ENCODE assay signal across 8 mouse cellular contexts in genomic region chr1:189661856-189662255, GRCm38 (mm10). TPM values are rescaled to one million over a fixed set of nuclear protein-coding genes. Genes with fewer than 3 reads are reported as not detected.
DNase-seq lines count a peak whose midpoint lies in the region; ATAC-seq lines count a peak whose summit lies in the region.

No protein-coding gene starts in this region.

- peaks cover 4% of the 10 kb centered on the region; the same call in 1 of the 2 replicates for H3K4me1 ChIP-seq in forebrain, embryonic 14.5 days (ENCODE audit: control insufficient read depth, insufficient read depth, low read length)
- H3K4me1 ChIP-seq in forebrain, embryonic 12.5 days = no peaks in the 10 kb centered on the region
- no peaks in the 10 kb centered on the region for H3K4me1 ChIP-seq in liver, embryonic 11.5 days (replicated peaks; ENCODE audit: control insufficient read depth, insufficient read depth, low read length)
- no peaks in the 10 kb centered on the region for H3K4me1 ChIP-seq in liver, embryonic 12.5 days
- H3K4me1 ChIP-seq in midbrain, embryonic 16.5 days (ENCODE audit: control insufficient read depth, insufficient read depth, low read length) = no peaks in the 10 kb centered on the region

- H3K27ac ChIP-seq in forebrain, embryonic 14.5 days (ENCODE audit: low read depth, low read length) = no peak overlapping the region
- no peak overlapping the region for H3K27ac ChIP-seq in forebrain, embryonic 12.5 days
- H3K27ac ChIP-seq in liver, embryonic 11.5 days (ENCODE audit: low read depth, low read length) = no peak overlapping the region
- no peak overlapping the region for H3K27ac ChIP-seq in liver, embryonic 12.5 days
- no peak overlapping the region for H3K27ac ChIP-seq in midbrain, embryonic 16.5 days (ENCODE audit: low read length)

- DNase-seq in forebrain, embryonic 14.5 days (ENCODE audit: low spot score) = peak; percentile 75
- DNase-seq in liver, embryonic 11.5 days (ENCODE audit: low spot score) = no peak
- DNase-seq in R1 (ENCODE audit: low read depth, low spot score) = peak; percentile 48
- DNase-seq in fibroblast of lung, adult 2 months (ENCODE audit: low read depth) = peak; percentile 36

- H3K36me3 ChIP-seq in forebrain, embryonic 14.5 days (ENCODE audit: control insufficient read depth, insufficient read depth, low read length) = peaks cover 44% of the 10 kb centered on the region
- peaks cover 55% of the 10 kb centered on the region for H3K36me3 ChIP-seq in forebrain, embryonic 12.5 days (replicated peaks)
- peaks cover 14% of the 10 kb centered on the region for H3K36me3 ChIP-seq in liver, embryonic 11.5 days (ENCODE audit: control insufficient read depth, insufficient read depth, low read length)
- H3K36me3 ChIP-seq in liver, embryonic 12.5 days = peaks cover 85% of the 10 kb centered on the region
- no peaks in the 10 kb centered on the region for H3K36me3 ChIP-seq in midbrain, embryonic 16.5 days (ENCODE audit: control insufficient read depth, insufficient read depth, low read length)

- H3K27me3 ChIP-seq in forebrain, embryonic 14.5 days (replicated peaks; ENCODE audit: control insufficient read depth, insufficient read depth, low read length) = no peaks in the 10 kb centered on the region
- no peaks in the 10 kb centered on the region for H3K27me3 ChIP-seq in forebrain, embryonic 12.5 days
- no peaks in the 10 kb centered on the region for H3K27me3 ChIP-seq in liver, embryonic 11.5 days (replicated peaks; ENCODE audit: control insufficient read depth, insufficient read depth, low read length)
- H3K27me3 ChIP-seq in liver, embryonic 12.5 days (replicated peaks) = no peaks in the 10 kb centered on the region
- no peaks in the 10 kb centered on the region for H3K27me3 ChIP-seq in midbrain, embryonic 16.5 days (ENCODE audit: control insufficient read depth, insufficient read depth, low read depth, low read length)

- H3K4me2 ChIP-seq in forebrain, embryonic 14.5 days (ENCODE audit: low read length) = no peak overlapping the region
- H3K4me2 ChIP-seq in forebrain, embryonic 12.5 days = no peak overlapping the region
- no peak overlapping the region for H3K4me2 ChIP-seq in liver, embryonic 11.5 days
- H3K4me2 ChIP-seq in liver, embryonic 12.5 days = no peak overlapping the region
- H3K4me2 ChIP-seq in midbrain, embryonic 16.5 days (ENCODE audit: low read length) = no peak overlapping the region

- no peaks in the 10 kb centered on the region for H3K9me3 ChIP-seq in forebrain, embryonic 14.5 days (replicated peaks; ENCODE audit: control insufficient read depth, low read length)
- no peaks in the 10 kb centered on the region for H3K9me3 ChIP-seq in forebrain, embryonic 12.5 days
- no peaks in the 10 kb centered on the region for H3K9me3 ChIP-seq in liver, embryonic 11.5 days (ENCODE audit: control insufficient read depth, low read length)
- H3K9me3 ChIP-seq in liver, embryonic 12.5 days (replicated peaks) = no peaks in the 10 kb centered on the region
- no peaks in the 10 kb centered on the region for H3K9me3 ChIP-seq in midbrain, embryonic 16.5 days (replicated peaks; ENCODE audit: control insufficient read depth, low read length, poor library complexity, severe bottlenecking)

- no peak overlapping the region for H3K4me3 ChIP-seq in forebrain, embryonic 14.5 days (ENCODE audit: low read depth, low read length)
- H3K4me3 ChIP-seq in forebrain, embryonic 12.5 days (replicated peaks) = no peak overlapping the region
- H3K4me3 ChIP-seq in liver, embryonic 11.5 days (ENCODE audit: low read depth, low read length) = no peak overlapping the region
- no peak overlapping the region for H3K4me3 ChIP-seq in liver, embryonic 12.5 days
- no peak overlapping the region for H3K4me3 ChIP-seq in midbrain, embryonic 16.5 days (ENCODE audit: low read depth, low read length)

- ATAC-seq in forebrain, embryonic 14.5 days = no peak
- ATAC-seq in forebrain, embryonic 12.5 days (ENCODE audit: low FRiP score) = no peak
- peak; percentile 34; the same call in 1 of the 2 replicates for ATAC-seq in liver, embryonic 11.5 days (replicated peaks; ENCODE audit: low FRiP score)
- ATAC-seq in liver, embryonic 12.5 days = no peak
- ATAC-seq in megakaryocyte progenitor cell, adult 5-6 weeks (replicated peaks; ENCODE audit: poor library complexity) = peak; percentile 93
- no peak for ATAC-seq in midbrain, embryonic 16.5 days

- H3K9ac ChIP-seq in forebrain, embryonic 14.5 days (ENCODE audit: low read length) = no peak overlapping the region
- H3K9ac ChIP-seq in forebrain, embryonic 12.5 days = no peak overlapping the region
- H3K9ac ChIP-seq in liver, embryonic 11.5 days (ENCODE audit: low read depth, low read length) = no peak overlapping the region
- no peak overlapping the region for H3K9ac ChIP-seq in liver, embryonic 12.5 days
- H3K9ac ChIP-seq in midbrain, embryonic 16.5 days (ENCODE audit: low read depth, low read length) = no peak overlapping the region

RNA-seq across cellular contexts. Expression of gene Cenpf, which starts 26.0 kb away (rescaled TPM):
- polyA plus RNA-seq in forebrain, embryonic 14.5 days (2014; fragmentation: Nextera tagmentation; extraction: Ambion mirVana) = 43.6 and 50.5 TPM in 2 replicates
- polyA plus RNA-seq in forebrain, embryonic 12.5 days (2016; fragmentation: Nextera tagmentation; extraction: Ambion mirVana) = 153 and 164 TPM in 2 replicates
- polyA plus RNA-seq in liver, embryonic 11.5 days (2014; fragmentation: Nextera tagmentation; extraction: Ambion mirVana) = 47.0 and 49.8 TPM in 2 replicates
- polyA plus RNA-seq in liver, embryonic 12.5 days (2016; fragmentation: Nextera tagmentation; extraction: Ambion mirVana) = 52.5 and 54.0 TPM in 2 replicates
- 31.3 and 34.9 TPM in 2 replicates for total RNA-seq in megakaryocyte progenitor cell, adult 5-6 weeks (2015)
- total RNA-seq in megakaryocyte progenitor cell, adult 5-6 weeks (2017) = 33.3 and 41.4 TPM in 2 replicates
- polyA plus RNA-seq in midbrain, embryonic 16.5 days (2015; fragmentation: Nextera tagmentation; extraction: Ambion mirVana) = 10.1 and 11.2 TPM in 2 replicates

Comparison
In these comparisons a context has a peak if more than half of its experiments do, and no peak if none do; other contexts are left out.
1. ATAC-seq: peak in liver, embryonic 11.5 days (single experiment) and megakaryocyte progenitor cell, adult 5-6 weeks (single experiment); none in forebrain, embryonic 14.5 days (single experiment), forebrain, embryonic 12.5 days (single experiment), liver, embryonic 12.5 days (single experiment) and midbrain, embryonic 16.5 days (single experiment).